Mouse (Mus musculus): ENCODE measurements around the gene Mcu.

Gene Mcu

GRCm38 (mm10) chr10:59429448-59430135 lies 186.9 kb downstream of the Mcu start:
- DNase-seq (ENCODE audit: low spot score), result no peak

DNA sequence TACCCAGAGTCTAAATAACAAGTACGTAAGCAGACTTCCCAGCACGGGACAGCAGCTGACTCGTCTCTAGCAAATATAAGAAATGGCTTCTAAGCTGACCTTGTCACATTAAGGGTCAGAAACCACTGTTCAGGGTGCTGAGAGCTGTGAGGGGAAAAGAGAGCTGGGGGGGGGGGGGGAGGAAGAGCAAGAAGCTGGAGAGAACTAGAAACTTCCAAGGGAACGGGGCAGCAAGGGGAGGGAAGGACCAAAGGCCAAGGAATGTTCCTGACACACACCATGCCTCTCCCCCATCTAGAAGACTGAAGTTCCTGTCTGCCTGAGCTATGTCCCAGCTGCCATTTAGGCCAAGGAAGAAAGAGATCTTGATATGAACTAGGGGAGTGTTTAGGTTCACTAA lies 190.1 kb downstream of the Mcu start:
- DNase-seq (ENCODE audit: low spot score), result no peak

DNA sequence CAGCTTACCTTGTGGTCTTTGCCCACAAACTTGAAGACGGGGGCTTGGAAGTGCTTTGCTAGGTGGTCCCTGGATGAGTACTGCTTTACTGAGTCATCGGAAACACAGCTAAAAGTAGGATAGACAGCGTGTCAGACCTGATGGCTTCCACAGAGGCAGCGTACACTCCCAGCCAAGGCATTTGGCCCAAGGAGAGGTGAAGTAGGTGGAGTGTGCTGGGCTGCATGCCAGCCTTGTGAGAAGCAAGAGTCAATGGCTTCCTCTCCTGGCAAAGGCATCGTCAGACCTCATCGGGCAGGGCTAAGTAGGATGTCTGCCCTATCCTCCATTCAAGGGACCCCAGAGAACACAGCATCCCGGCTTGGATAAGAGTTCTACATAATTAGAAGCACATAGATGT lies 191.1 kb downstream of the Mcu start:
- DNase-seq (ENCODE audit: low spot score), result no peak

DNA sequence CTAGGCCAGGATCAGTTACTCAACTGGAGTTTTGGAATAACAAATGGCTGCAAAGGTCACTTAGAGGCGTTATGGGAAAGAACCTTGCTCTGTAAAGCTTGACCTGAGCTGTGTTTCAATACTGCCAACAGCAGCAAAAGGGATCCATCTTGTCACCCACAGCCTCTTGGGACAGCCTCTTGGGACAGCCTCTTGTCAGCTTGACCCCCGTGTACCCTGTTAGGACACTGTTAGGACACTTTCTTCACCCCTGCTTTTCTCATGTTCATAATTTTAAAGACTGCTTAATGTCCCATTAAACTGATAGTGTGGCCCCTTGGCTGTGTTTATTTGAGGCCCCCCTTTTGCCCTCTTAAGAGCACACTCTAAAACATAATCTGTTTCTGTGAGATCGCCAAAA lies 192.0 kb downstream of the Mcu start:
- no peak for DNase-seq (ENCODE audit: low spot score)

GRCm38 (mm10) chr10:59419516-59419915 lies 197.0 kb downstream of the Mcu start:
- no peak for DNase-seq (ENCODE audit: low spot score)

DNA sequence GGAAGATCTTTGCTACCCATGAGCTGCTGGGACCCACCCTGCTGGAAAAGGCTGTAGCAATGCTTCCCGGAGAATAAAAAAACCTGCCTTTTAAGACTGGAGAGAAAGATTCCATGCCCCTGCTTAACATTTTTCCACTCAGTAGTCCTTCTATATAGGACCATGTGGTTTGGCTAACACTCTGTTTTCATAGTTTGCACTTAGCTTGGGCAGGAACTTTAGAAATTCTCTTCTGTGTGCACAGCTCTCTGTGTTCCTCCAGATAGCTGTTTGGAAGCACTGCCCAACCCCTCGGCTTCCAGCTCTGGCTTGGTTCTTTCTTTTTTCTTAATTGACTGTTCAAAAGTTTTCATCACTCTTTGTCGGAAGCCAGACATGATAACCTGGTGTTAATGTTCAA lies 199.9 kb downstream of the Mcu start:
- DNase-seq (ENCODE audit: low spot score), result no peak

GRCm38 (mm10) chr10:59413711-59414110 lies 202.8 kb downstream of the Mcu start:
- DNase-seq (ENCODE audit: low spot score), result no peak

- no peak for DNase-seq (ENCODE audit: low spot score)
These were observed 206.2 kb downstream of the Mcu start for GRCm38 (mm10) chr10:59410264-59410663.

DNA sequence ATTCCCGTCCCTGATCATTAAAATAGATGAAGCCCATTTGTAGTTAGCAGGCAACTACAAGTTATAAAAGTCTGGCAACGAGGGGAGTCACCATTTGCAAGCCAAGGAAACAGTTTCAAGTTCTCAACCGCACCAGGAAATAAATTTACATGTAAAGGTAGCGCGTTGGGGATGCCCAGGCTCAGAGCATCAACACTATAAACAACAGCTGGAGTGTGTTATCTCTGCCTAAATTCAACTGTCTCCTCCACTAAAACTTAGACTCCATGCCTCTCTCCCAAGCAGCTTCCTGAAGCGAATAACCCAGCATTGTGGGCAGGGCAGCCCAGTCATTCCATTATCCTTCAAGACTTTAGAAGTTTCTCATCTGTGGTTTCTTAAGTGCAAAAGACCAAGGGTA lies 208.0 kb downstream of the Mcu start:
- DNase-seq (ENCODE audit: low spot score), result no peak

GRCm38 (mm10) chr10:59403793-59404149 lies 212.7 kb downstream of the Mcu start:
- DNase-seq (ENCODE audit: low spot score), result no peak

GRCm38 (mm10) chr10:59402899-59403792 lies 213.3 kb downstream of the Mcu start, which contains the start of gene Pla2g12b:
Pla2g12b (plus strand) TSS chr10:59403660.
- no peak for DNase-seq (ENCODE audit: low spot score)

Data from ovary, adult 18-20 months (tissue).